In the genomic region with DNA sequence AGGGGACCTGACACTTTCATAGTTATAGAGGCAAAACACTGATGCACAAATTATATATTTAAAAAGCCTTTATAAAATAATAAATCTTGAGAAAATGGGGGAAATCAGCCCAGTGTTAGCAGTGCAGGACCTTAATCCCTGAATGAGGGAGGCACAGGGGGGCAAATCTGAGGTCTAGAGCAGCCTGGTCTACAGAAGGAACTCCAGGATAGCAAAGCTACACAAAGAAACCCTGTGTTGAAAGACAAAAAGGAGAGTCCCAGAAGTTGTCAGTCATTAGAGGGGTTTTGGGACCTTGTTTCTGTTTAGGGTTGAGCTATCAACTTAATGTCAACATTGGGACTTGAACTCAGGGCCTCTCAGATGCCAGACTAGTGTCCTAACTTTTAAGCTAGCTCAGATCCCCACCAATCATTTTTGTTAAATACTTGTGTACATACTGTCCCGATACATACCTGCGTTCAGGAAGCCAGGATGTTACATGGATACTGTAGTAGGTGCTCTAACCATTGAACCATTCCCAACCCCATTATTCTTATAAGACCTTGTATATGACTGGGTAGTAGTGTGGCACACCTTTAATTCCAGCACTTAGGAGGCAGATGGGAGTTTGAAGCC, we compare ENCODE assay signal across 16 mouse cellular contexts. TPM values are rescaled to one million over a fixed set of nuclear protein-coding genes. Genes with fewer than 3 reads are reported as not detected.
DNase-seq lines count a peak whose midpoint lies in the region; ATAC-seq and TF ChIP-seq lines count a peak whose summit lies in the region.
"Had no signal": no experiment of that assay in that cellular context is flagged by ENCODE, and none has a peak within 500 bp of the region (broad histone marks: within the 10 kb centered on the region; RNA-seq: fewer than 3 reads in every experiment).

No protein-coding gene starts in this region.

- no peak overlapping the region for H3K9ac ChIP-seq in embryonic facial prominence, embryonic 11.5 days (replicated peaks; ENCODE audit: low read length)
- no peak overlapping the region for H3K9ac ChIP-seq in lung, embryonic 15.5 days
- no peak overlapping the region for H3K9ac ChIP-seq in liver, embryonic 15.5 days
- H3K9ac ChIP-seq: hindbrain, embryonic 12.5 days; midbrain, embryonic 15.5 days had no signal

- no peak for ATAC-seq in embryonic facial prominence, embryonic 11.5 days (replicated peaks; ENCODE audit: insufficient number of reproducible peaks, low FRiP score, low TSS enrichment, low read depth)
- no peak for ATAC-seq in lung, embryonic 15.5 days (ENCODE audit: borderline replicate concordance, extremely low read depth, low FRiP score, low TSS enrichment)
- ATAC-seq in liver, embryonic 15.5 days (ENCODE audit: insufficient read depth), result no peak
- no peak for ATAC-seq in activated CD4-positive, CD25-positive, alpha-beta regulatory T cell, adult 4 months
- ATAC-seq in erythroid progenitor cell, adult 5-6 weeks (replicated peaks; ENCODE audit: low FRiP score, poor library complexity, severe bottlenecking), result no peak
- ATAC-seq: inflammation-experienced regulatory T-cells, adult 6 months; midbrain, embryonic 15.5 days had no signal

- no peaks in the 10 kb centered on the region for H3K4me1 ChIP-seq in embryonic facial prominence, embryonic 11.5 days (ENCODE audit: control insufficient read depth, insufficient read depth, low read length)
- H3K4me1 ChIP-seq in embryonic facial prominence, embryonic 10.5 days, result peaks cover 26% of the 10 kb centered on the region
- peaks cover 15% of the 10 kb centered on the region for H3K4me1 ChIP-seq in lung, embryonic 15.5 days
- no peaks in the 10 kb centered on the region; the same call in 1 of the 2 replicates for H3K4me1 ChIP-seq in lung, adult 2 months (ENCODE audit: control insufficient read depth, insufficient read depth, low read length)
- peaks cover 55% of the 10 kb centered on the region for H3K4me1 ChIP-seq in liver, embryonic 15.5 days (replicated peaks)

- no peaks in the 10 kb centered on the region; the same call in 1 of the 2 replicates for H3K36me3 ChIP-seq in embryonic facial prominence, embryonic 11.5 days (replicated peaks; ENCODE audit: control insufficient read depth, insufficient read depth, low read depth, low read length)
- peaks cover 34% of the 10 kb centered on the region for H3K36me3 ChIP-seq in embryonic facial prominence, embryonic 10.5 days (replicated peaks)
- H3K36me3 ChIP-seq in lung, embryonic 15.5 days, result peaks cover 22% of the 10 kb centered on the region
- peaks cover 29% of the 10 kb centered on the region for H3K36me3 ChIP-seq in liver, embryonic 15.5 days (replicated peaks)

- H3K27ac ChIP-seq in embryonic facial prominence, embryonic 11.5 days (replicated peaks; ENCODE audit: low read depth, low read length), result no peak overlapping the region
- H3K27ac ChIP-seq in embryonic facial prominence, embryonic 10.5 days (replicated peaks), result no peak overlapping the region
- peak overlapping the region; percentile 19; the same call in 1 of the 2 replicates for H3K27ac ChIP-seq in lung, embryonic 15.5 days
- peak overlapping the region; percentile 94 for H3K27ac ChIP-seq in liver, embryonic 15.5 days (replicated peaks)
- H3K27ac ChIP-seq: hindbrain, embryonic 12.5 days; macrophage; midbrain, embryonic 15.5 days had no signal

- WGBS in embryonic facial prominence, embryonic 11.5 days, result 32% methylated on average over 2 of the region's 2 CpGs
- 28% methylated on average over 2 of the region's 2 CpGs for WGBS in embryonic facial prominence, embryonic 10.5 days
- 51% methylated on average over 2 of the region's 2 CpGs for WGBS in lung, embryonic 15.5 days
- 70% methylated on average over 2 of the region's 2 CpGs for WGBS in lung, adult 2 months
- 36% methylated on average over 2 of the region's 2 CpGs for WGBS in liver, embryonic 15.5 days (ENCODE audit: insufficient replicate concordance)

- TF ChIP-seq CTCF in lung, adult 2 months (IDR thresholded peaks at IDR 0.05; ENCODE audit: insufficient read depth, low read length), result no peak

- no peaks in the 10 kb centered on the region for H3K9me3 ChIP-seq in embryonic facial prominence, embryonic 11.5 days (replicated peaks; ENCODE audit: control insufficient read depth, low read length)
- no peaks in the 10 kb centered on the region for H3K9me3 ChIP-seq in embryonic facial prominence, embryonic 10.5 days
- no peaks in the 10 kb centered on the region for H3K9me3 ChIP-seq in lung, embryonic 15.5 days
- H3K9me3 ChIP-seq in liver, embryonic 15.5 days (replicated peaks), result no peaks in the 10 kb centered on the region
- H3K9me3 ChIP-seq: hindbrain, embryonic 12.5 days; midbrain, embryonic 15.5 days had no signal

- H3K27me3 ChIP-seq in embryonic facial prominence, embryonic 11.5 days (ENCODE audit: control insufficient read depth, insufficient read depth, low read length), result no peaks in the 10 kb centered on the region
- H3K27me3 ChIP-seq in embryonic facial prominence, embryonic 10.5 days (replicated peaks; ENCODE audit: low read depth, poor library complexity, severe bottlenecking), result no peaks in the 10 kb centered on the region
- H3K27me3 ChIP-seq in lung, embryonic 15.5 days, result no peaks in the 10 kb centered on the region
- H3K27me3 ChIP-seq in liver, embryonic 15.5 days, result no peaks in the 10 kb centered on the region
- H3K27me3 ChIP-seq: hindbrain, embryonic 12.5 days; midbrain, embryonic 15.5 days had no signal

- no peak overlapping the region for H3K4me3 ChIP-seq in embryonic facial prominence, embryonic 11.5 days (ENCODE audit: low read depth, low read length)
- H3K4me3 ChIP-seq in embryonic facial prominence, embryonic 10.5 days, result no peak overlapping the region
- H3K4me3 ChIP-seq in lung, embryonic 15.5 days, result no peak overlapping the region
- H3K4me3 ChIP-seq in lung, adult 2 months (replicated peaks; ENCODE audit: extremely low read depth, low read depth, low read length), result no peak overlapping the region
- H3K4me3 ChIP-seq in liver, embryonic 15.5 days (replicated peaks), result no peak overlapping the region
- H3K4me3 ChIP-seq: hindbrain, embryonic 12.5 days; midbrain, embryonic 15.5 days had no signal

- peak; percentile 9 for DNase-seq in embryonic facial prominence, embryonic 11.5 days (ENCODE audit: low spot score)
- no peak for DNase-seq in embryonic facial prominence, embryonic 10.5 days (ENCODE audit: low spot score)
- DNase-seq in lung, adult 2 months, result no peak
- DNase-seq in NIH3T3 (ENCODE audit: low read depth), result peak; percentile 16
- DNase-seq: adrenal gland, postnatal 25 days; cerebellum, adult 9-10 months; gastrocnemius, postnatal 10 days; right cerebral cortex, adult 18-20 months had no signal

- H3K4me2 ChIP-seq in embryonic facial prominence, embryonic 11.5 days (ENCODE audit: low read depth, low read length), result no peak overlapping the region
- H3K4me2 ChIP-seq in lung, embryonic 15.5 days, result no peak overlapping the region
- H3K4me2 ChIP-seq in liver, embryonic 15.5 days, result no peak overlapping the region
- H3K4me2 ChIP-seq: hindbrain, embryonic 12.5 days; midbrain, embryonic 15.5 days had no signal

- TF ChIP-seq POLR2A in lung, adult 2 months (IDR thresholded peaks at IDR 0.05; ENCODE audit: borderline replicate concordance, extremely low read depth, low read depth, low read length), result no peak

RNA-seq across cellular contexts. Expression of gene Rcc1, which starts 3.2 kb away (rescaled TPM):
- polyA plus RNA-seq in embryonic facial prominence, embryonic 11.5 days (2014; fragmentation: Nextera tagmentation; extraction: Ambion mirVana), result 60.6 and 61.5 TPM in 2 replicates
- polyA plus RNA-seq in embryonic facial prominence, embryonic 10.5 days (2016; fragmentation: Nextera tagmentation; extraction: Ambion mirVana), result 160 and 172 TPM in 2 replicates
- polyA plus RNA-seq in lung, embryonic 15.5 days (2015; fragmentation: Nextera tagmentation; extraction: Ambion mirVana), result 89.2 and 92.6 TPM in 2 replicates
- 3.9 and 5.3 TPM in 2 replicates for polyA plus RNA-seq in lung, adult 2 months (2012; rRNA removed)
- 48.0 and 54.5 TPM in 2 replicates for polyA plus RNA-seq in liver, embryonic 15.5 days (2015; fragmentation: Nextera tagmentation; extraction: Ambion mirVana)
- 10 to 100 TPM in 1 of 2 experiments, 1 to 10 TPM in 1; 9.5 to 25.2 TPM for polyA plus RNA-seq in activated CD4-positive, CD25-positive, alpha-beta regulatory T cell, adult 4 months (2017; shearing (Covaris generic))
- total RNA-seq in erythroid progenitor cell, adult 5-6 weeks (2015; ENCODE audit: low replicate concordance), result 27.0 and 42.3 TPM in 2 replicates
- 36.5 and 47.0 TPM in 2 replicates for total RNA-seq in erythroid progenitor cell, adult 5-6 weeks (2017; ENCODE audit: low replicate concordance)

RNA-seq across cellular contexts. Expression of gene Trnau1ap, which starts 20.9 kb away (rescaled TPM):
- 76.6 and 79.7 TPM in 2 replicates for polyA plus RNA-seq in embryonic facial prominence, embryonic 11.5 days (2014; fragmentation: Nextera tagmentation; extraction: Ambion mirVana)
- polyA plus RNA-seq in embryonic facial prominence, embryonic 10.5 days (2016; fragmentation: Nextera tagmentation; extraction: Ambion mirVana), result 83.5 and 83.8 TPM in 2 replicates
- polyA plus RNA-seq in lung, embryonic 15.5 days (2015; fragmentation: Nextera tagmentation; extraction: Ambion mirVana), result 67.2 and 75.0 TPM in 2 replicates
- polyA plus RNA-seq in lung, adult 2 months (2012; rRNA removed), result 16.4 and 17.8 TPM in 2 replicates
- 28.7 and 34.2 TPM in 2 replicates for polyA plus RNA-seq in liver, embryonic 15.5 days (2015; fragmentation: Nextera tagmentation; extraction: Ambion mirVana)
- 10 to 100 TPM; 36.0 to 41.5 TPM for polyA plus RNA-seq in activated CD4-positive, CD25-positive, alpha-beta regulatory T cell, adult 4 months (2017; shearing (Covaris generic))
- total RNA-seq in erythroid progenitor cell, adult 5-6 weeks (2015; ENCODE audit: low replicate concordance), result 13.0 and 18.0 TPM in 2 replicates
- 8.9 and 14.1 TPM in 2 replicates for total RNA-seq in erythroid progenitor cell, adult 5-6 weeks (2017; ENCODE audit: low replicate concordance)

RNA-seq across cellular contexts. Expression of gene Rab42, which starts 47.0 kb away (rescaled TPM):
- 0.67 and 2.2 TPM in 2 replicates for polyA plus RNA-seq in embryonic facial prominence, embryonic 11.5 days (2014; fragmentation: Nextera tagmentation; extraction: Ambion mirVana)
- polyA plus RNA-seq in embryonic facial prominence, embryonic 10.5 days (2016; fragmentation: Nextera tagmentation; extraction: Ambion mirVana), result 1.3 and 1.8 TPM in 2 replicates
- 1.4 and 2.5 TPM in 2 replicates for polyA plus RNA-seq in lung, embryonic 15.5 days (2015; fragmentation: Nextera tagmentation; extraction: Ambion mirVana)
- 1.9 and 2.0 TPM in 2 replicates for polyA plus RNA-seq in lung, adult 2 months (2012; rRNA removed)
- polyA plus RNA-seq in liver, embryonic 15.5 days (2015; fragmentation: Nextera tagmentation; extraction: Ambion mirVana), result 0.52 and 0.54 TPM in 2 replicates
- polyA plus RNA-seq in activated CD4-positive, CD25-positive, alpha-beta regulatory T cell, adult 4 months (2017; shearing (Covaris generic)), result not detected
- total RNA-seq in erythroid progenitor cell, adult 5-6 weeks (2015; ENCODE audit: low replicate concordance), result not detected in 2 replicates
- not detected in 2 replicates for total RNA-seq in erythroid progenitor cell, adult 5-6 weeks (2017; ENCODE audit: low replicate concordance)

Comparison
In these comparisons a context has a peak if more than half of its experiments do, and no peak if none do; other contexts are left out.
1. DNase-seq: peak in embryonic facial prominence, embryonic 11.5 days (single experiment) and NIH3T3 (single experiment); none in embryonic facial prominence, embryonic 10.5 days (single experiment) and lung, adult 2 months (single experiment).
2. H3K27ac ChIP-seq: peak in lung, embryonic 15.5 days (single experiment) and liver, embryonic 15.5 days (single experiment); none in embryonic facial prominence, embryonic 11.5 days (single experiment) and embryonic facial prominence, embryonic 10.5 days (single experiment).